ENCODE assay signal across 7 mouse cellular contexts in the genomic region with DNA sequence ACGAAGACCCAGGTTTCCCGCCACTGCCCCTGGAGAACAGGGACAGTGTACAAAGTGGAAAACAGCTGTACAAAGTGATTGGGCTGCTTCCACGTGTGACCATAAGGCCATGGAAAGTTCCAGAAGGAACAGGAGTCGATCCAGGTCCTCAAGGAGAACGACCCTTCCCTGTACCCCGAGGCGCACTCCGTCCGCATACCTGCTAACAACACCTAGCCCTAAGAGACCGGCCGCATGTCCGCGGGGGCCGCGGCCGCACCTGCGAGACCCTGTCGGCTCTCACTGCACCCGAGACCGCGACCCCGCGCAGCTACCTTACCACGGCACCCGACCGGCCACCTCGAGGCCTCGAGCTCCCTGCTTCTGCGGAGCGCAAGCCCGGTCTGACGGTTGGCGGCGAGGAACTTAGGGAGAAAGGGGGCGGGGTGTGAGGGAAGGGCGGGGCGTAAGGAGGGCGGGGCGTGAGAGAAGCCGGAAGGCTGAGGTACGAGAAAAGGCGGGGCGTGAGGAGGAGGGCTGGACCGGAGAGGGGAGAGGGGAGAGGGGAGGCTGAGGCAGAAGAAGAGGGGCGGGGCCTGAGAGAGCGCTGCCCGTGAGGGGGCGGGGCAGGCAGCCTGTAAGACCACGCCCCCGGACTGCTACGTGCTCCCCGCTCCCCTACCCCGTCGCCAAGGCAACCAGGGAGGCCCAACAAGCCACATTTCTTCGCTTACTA. TPM values are rescaled to one million over a fixed set of nuclear protein-coding genes. Genes with fewer than 3 reads are reported as not detected.
A peak's percentile ranks its signal among the peaks of the same experiment; 100 is the strongest.
DNase-seq lines count a peak whose midpoint lies in the region; ATAC-seq lines count a peak whose summit lies in the region.

A gene (minus strand): TSS at position 413 of the 715 bp plus-strand sequence.

- H3K27ac ChIP-seq in embryonic facial prominence, embryonic 15.5 days (replicated peaks): no peak within 1 kb of the TSS
- no peak within 1 kb of the TSS for H3K27ac ChIP-seq in heart, embryonic 12.5 days (ENCODE audit: poor library complexity, severe bottlenecking)
- H3K27ac ChIP-seq in kidney, embryonic 15.5 days: 0 out of 2 replicates have a peak within 1 kb of the TSS, but pooled peaks have one; percentile 28
- H3K27ac ChIP-seq in liver, embryonic 11.5 days (ENCODE audit: low read depth, low read length): no peak within 1 kb of the TSS

- H3K9ac ChIP-seq in embryonic facial prominence, embryonic 15.5 days: peak within 1 kb of the TSS; percentile 22; the same call in 1 of the 2 replicates
- peak within 1 kb of the TSS; percentile 63 for H3K9ac ChIP-seq in heart, embryonic 12.5 days
- H3K9ac ChIP-seq in kidney, embryonic 15.5 days: peak within 1 kb of the TSS; percentile 24; the same call in 1 of the 2 replicates
- H3K9ac ChIP-seq in liver, embryonic 11.5 days (ENCODE audit: low read depth, low read length): no peak within 1 kb of the TSS

- H3K36me3 ChIP-seq in embryonic facial prominence, embryonic 15.5 days: no peaks in the 10 kb centered on the region
- no peaks in the 10 kb centered on the region for H3K36me3 ChIP-seq in heart, embryonic 12.5 days
- no peaks in the 10 kb centered on the region for H3K36me3 ChIP-seq in kidney, embryonic 15.5 days
- H3K36me3 ChIP-seq in liver, embryonic 11.5 days (ENCODE audit: control insufficient read depth, insufficient read depth, low read length): no peaks in the 10 kb centered on the region

- H3K4me2 ChIP-seq in embryonic facial prominence, embryonic 15.5 days (replicated peaks): peak within 1 kb of the TSS; percentile 88
- peak within 1 kb of the TSS; percentile 84 for H3K4me2 ChIP-seq in heart, embryonic 12.5 days
- H3K4me2 ChIP-seq in kidney, embryonic 15.5 days: peak within 1 kb of the TSS; percentile 77
- H3K4me2 ChIP-seq in liver, embryonic 11.5 days: peak within 1 kb of the TSS; percentile 66

- H3K27me3 ChIP-seq in embryonic facial prominence, embryonic 15.5 days: no peaks in the 10 kb centered on the region
- H3K27me3 ChIP-seq in heart, embryonic 12.5 days (replicated peaks): no peaks in the 10 kb centered on the region
- peaks cover 7% of the 10 kb centered on the region for H3K27me3 ChIP-seq in kidney, embryonic 15.5 days
- no peaks in the 10 kb centered on the region; the same call in 1 of the 2 replicates for H3K27me3 ChIP-seq in liver, embryonic 11.5 days (replicated peaks; ENCODE audit: control insufficient read depth, insufficient read depth, low read length)

- WGBS in embryonic facial prominence, embryonic 15.5 days: 15% methylated on average over 50 of the region's 55 CpGs
- 12% methylated on average over 51 of the region's 55 CpGs for WGBS in heart, embryonic 12.5 days
- WGBS in kidney, embryonic 15.5 days: 14% methylated on average over 53 of the region's 55 CpGs
- 13% methylated on average over 50 of the region's 55 CpGs for WGBS in liver, embryonic 11.5 days

- peak within 1 kb of the TSS; percentile 47 for H3K4me3 ChIP-seq in embryonic facial prominence, embryonic 15.5 days (replicated peaks)
- peak within 1 kb of the TSS; percentile 48 for H3K4me3 ChIP-seq in heart, embryonic 12.5 days
- H3K4me3 ChIP-seq in kidney, embryonic 15.5 days (replicated peaks): peak within 1 kb of the TSS; percentile 50
- H3K4me3 ChIP-seq in liver, embryonic 11.5 days (ENCODE audit: low read depth, low read length): peak within 1 kb of the TSS; percentile 42

- H3K4me1 ChIP-seq in embryonic facial prominence, embryonic 15.5 days: peaks cover 12% of the 10 kb centered on the region; the same call in 1 of the 2 replicates
- H3K4me1 ChIP-seq in heart, embryonic 12.5 days (replicated peaks): peaks cover 10% of the 10 kb centered on the region
- peaks cover 15% of the 10 kb centered on the region for H3K4me1 ChIP-seq in kidney, embryonic 15.5 days
- H3K4me1 ChIP-seq in liver, embryonic 11.5 days (replicated peaks; ENCODE audit: control insufficient read depth, insufficient read depth, low read length): no peaks in the 10 kb centered on the region; the same call in 1 of the 2 replicates

- ATAC-seq in embryonic facial prominence, embryonic 15.5 days (ENCODE audit: insufficient number of reproducible peaks, low FRiP score, low TSS enrichment, low read depth): peak; percentile 86
- peak; percentile 83 for ATAC-seq in heart, embryonic 12.5 days (ENCODE audit: insufficient number of reproducible peaks, low FRiP score)
- peak; percentile 94 for ATAC-seq in kidney, embryonic 15.5 days (replicated peaks; ENCODE audit: low FRiP score)
- ATAC-seq in liver, embryonic 11.5 days (replicated peaks; ENCODE audit: low FRiP score): peak; percentile 93
- ATAC-seq in monocyte, adult 5-6 weeks (replicated peaks; ENCODE audit: insufficient number of reproducible peaks, low FRiP score, low TSS enrichment, poor library complexity, severe bottlenecking): peak; percentile 86

- no peaks in the 10 kb centered on the region for H3K9me3 ChIP-seq in embryonic facial prominence, embryonic 15.5 days (replicated peaks)
- H3K9me3 ChIP-seq in heart, embryonic 12.5 days (replicated peaks): no peaks in the 10 kb centered on the region
- H3K9me3 ChIP-seq in kidney, embryonic 15.5 days (replicated peaks): no peaks in the 10 kb centered on the region
- H3K9me3 ChIP-seq in liver, embryonic 11.5 days (ENCODE audit: control insufficient read depth, low read length): no peaks in the 10 kb centered on the region

- DNase-seq in adrenal gland, postnatal 4 days (ENCODE audit: low spot score in 2 of 2): peak; percentile 37 to 44
- peak; percentile 84 for DNase-seq in liver, embryonic 11.5 days (ENCODE audit: low spot score)
- peak; percentile 28 to 34 for DNase-seq in spleen, postnatal 14 days (ENCODE audit: low spot score in 2 of 2)

RNA-seq across cellular contexts. Expression of the gene that starts here (rescaled TPM):
- under 1 TPM; 0.48 to 0.64 TPM for total RNA-seq in adrenal gland, postnatal 4 days (2021)
- polyA plus RNA-seq in embryonic facial prominence, embryonic 15.5 days (2015; fragmentation: Nextera tagmentation; extraction: Ambion mirVana): 1.1 TPM in 2 replicates
- polyA plus RNA-seq in heart, embryonic 12.5 days (2016; fragmentation: Nextera tagmentation; extraction: Ambion mirVana): 1.1 and 1.2 TPM in 2 replicates
- polyA plus RNA-seq in kidney, embryonic 15.5 days (2015; fragmentation: Nextera tagmentation; extraction: Ambion mirVana): 0.94 and 0.97 TPM in 2 replicates
- polyA plus RNA-seq in liver, embryonic 11.5 days (2014; fragmentation: Nextera tagmentation; extraction: Ambion mirVana): 0.47 and 0.62 TPM in 2 replicates
- total RNA-seq in monocyte, adult 5-6 weeks (2017): 1.5 to 6.4 TPM (median 2.9 TPM) in 3 replicates

Comparison
In these comparisons a context has a peak if more than half of its experiments do, and no peak if none do; other contexts are left out.
1. Peak in DNase-seq in adrenal gland, postnatal 4 days; RNA of the gene not detected or under 1 TPM.
2. Peak in ATAC-seq, H3K4me3 ChIP-seq, H3K27ac ChIP-seq, H3K9ac ChIP-seq and H3K4me2 ChIP-seq in kidney, embryonic 15.5 days; RNA of the gene not detected or under 1 TPM.
3. Peak in DNase-seq, ATAC-seq, H3K4me3 ChIP-seq and H3K4me2 ChIP-seq in liver, embryonic 11.5 days; RNA of the gene not detected or under 1 TPM.
4. DNase-seq: peak in every context shown above with its lines; median percentile 84 in liver, embryonic 11.5 days; 40 in adrenal gland, postnatal 4 days; 31 in spleen, postnatal 14 days.